Mouse (Mus musculus): Measurements from ENCODE around the gene Syt1. TPM values are rescaled to one million over a fixed set of nuclear protein-coding genes. Genes with fewer than 3 reads are reported as not detected.

Gene Syt1
- total and polyA plus RNA-seq, 3 experiments = 0.31 to 0.50 TPM; not detected in 1

DNA sequence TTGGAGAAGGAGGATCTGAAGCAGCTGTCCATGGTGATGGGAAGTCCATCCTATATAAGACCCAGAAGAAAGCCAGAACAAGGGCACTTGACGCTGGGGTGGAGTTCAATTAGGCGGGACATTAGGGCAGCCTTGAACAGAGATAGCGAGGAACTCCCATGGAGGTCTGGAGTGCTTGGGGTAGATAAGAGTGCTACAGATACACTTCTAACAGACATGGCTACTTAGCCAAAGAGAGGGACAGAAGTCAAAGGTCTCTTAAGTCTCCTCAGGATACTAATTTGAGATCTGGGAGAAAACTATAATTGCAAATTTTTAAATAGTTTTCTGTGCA, 428.4 kb downstream of the Syt1 start:
- Histone ChIP-seq H3K27me3 (ENCODE audit: control insufficient read depth, insufficient read depth, low read length) (no peaks in the 10 kb centered on the region), H3K79me2 (replicated peaks; ENCODE audit: control insufficient read depth, insufficient read depth, low read length) (no peaks in the 10 kb centered on the region), H3K4me3 (no peak overlapping the region), H3K27ac (no peak overlapping the region), H3K4me1 (ENCODE audit: control insufficient read depth, insufficient read depth, low read length) (no peaks in the 10 kb centered on the region), H3K36me3 (ENCODE audit: control insufficient read depth, insufficient read depth, low read length) (no peaks in the 10 kb centered on the region), H3K9ac (ENCODE audit: low read depth, low read length) (no peak overlapping the region)
- 52% methylated on average over 3 of the region's 3 CpGs for WGBS
- DNase-seq = no peak
- intact Hi-C loops (cut with DNase I) = no loop called here
- TF ChIP-seq POLR2A (IDR thresholded peaks at IDR 0.05; ENCODE audit: insufficient read depth, low read depth, low read length) (no peak), CTCF (IDR thresholded peaks at IDR 0.05) (no peak), EP300 (IDR thresholded peaks at IDR 0.05; ENCODE audit: insufficient read depth, low read depth, low read length) (no peak)

DNA sequence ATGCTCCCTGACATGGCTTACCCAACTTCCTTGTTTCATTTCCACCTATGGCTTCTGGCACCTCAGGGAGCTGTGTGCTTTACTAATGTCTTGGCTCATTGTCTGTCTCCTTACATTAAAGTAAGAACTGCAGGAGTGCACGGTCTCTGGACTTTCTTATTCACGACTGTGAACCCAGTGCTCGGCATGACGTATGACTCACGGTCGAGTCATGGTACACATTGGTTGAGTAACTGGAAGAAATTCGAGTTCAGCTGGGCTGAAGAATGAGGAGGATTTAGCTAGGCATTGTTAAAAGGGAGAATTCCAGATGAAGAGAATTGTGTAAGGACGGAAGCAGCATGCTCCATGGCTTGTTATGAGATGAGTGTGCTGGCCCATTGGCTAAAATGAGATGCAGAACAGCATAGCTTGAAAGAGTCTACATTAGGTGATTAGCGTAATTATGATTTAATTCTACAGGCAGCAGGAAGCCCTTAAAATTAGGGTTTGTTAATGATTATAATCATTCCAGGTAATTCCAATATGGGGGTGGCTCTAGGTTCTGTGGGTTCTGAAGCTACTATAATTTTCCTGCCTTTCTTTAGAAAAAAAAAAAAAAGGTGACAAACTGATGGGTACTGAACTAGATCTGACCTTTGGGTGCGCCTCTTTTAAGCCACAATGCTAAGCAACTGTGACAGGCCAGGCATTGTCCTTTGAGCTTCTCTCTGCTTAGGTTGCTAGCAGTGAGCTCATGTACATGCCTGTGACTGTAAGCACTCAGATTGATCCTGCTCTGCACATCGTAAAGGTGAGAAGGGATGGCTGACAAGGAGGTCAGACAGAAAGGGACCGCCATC, 429.0 kb downstream of the Syt1 start:
- H3K79me2 ChIP-seq (replicated peaks; ENCODE audit: control insufficient read depth, insufficient read depth, low read length) = 0 out of 2 replicates have a peak, but pooled peaks cover 1% of the 10 kb centered on the region
- H3K4me3 ChIP-seq = no peak overlapping the region
- H3K27ac ChIP-seq = no peak overlapping the region
- H3K9ac ChIP-seq (ENCODE audit: low read depth, low read length) = no peak overlapping the region
- no peaks in the 10 kb centered on the region for H3K36me3 ChIP-seq (ENCODE audit: control insufficient read depth, insufficient read depth, low read length)
- no peak for DNase-seq
- intact Hi-C loops (cut with DNase I) = no loop called here
- no peaks in the 10 kb centered on the region for H3K4me1 ChIP-seq (ENCODE audit: control insufficient read depth, insufficient read depth, low read length)
- no peak for TF ChIP-seq EP300 (IDR thresholded peaks at IDR 0.05; ENCODE audit: insufficient read depth, low read depth, low read length)
- no peak for TF ChIP-seq CTCF (IDR thresholded peaks at IDR 0.05)
- no peak for TF ChIP-seq POLR2A (IDR thresholded peaks at IDR 0.05; ENCODE audit: insufficient read depth, low read depth, low read length)
- H3K27me3 ChIP-seq (ENCODE audit: control insufficient read depth, insufficient read depth, low read length) = no peaks in the 10 kb centered on the region
- WGBS = 80% methylated on average over 12 of the region's 12 CpGs

DNA sequence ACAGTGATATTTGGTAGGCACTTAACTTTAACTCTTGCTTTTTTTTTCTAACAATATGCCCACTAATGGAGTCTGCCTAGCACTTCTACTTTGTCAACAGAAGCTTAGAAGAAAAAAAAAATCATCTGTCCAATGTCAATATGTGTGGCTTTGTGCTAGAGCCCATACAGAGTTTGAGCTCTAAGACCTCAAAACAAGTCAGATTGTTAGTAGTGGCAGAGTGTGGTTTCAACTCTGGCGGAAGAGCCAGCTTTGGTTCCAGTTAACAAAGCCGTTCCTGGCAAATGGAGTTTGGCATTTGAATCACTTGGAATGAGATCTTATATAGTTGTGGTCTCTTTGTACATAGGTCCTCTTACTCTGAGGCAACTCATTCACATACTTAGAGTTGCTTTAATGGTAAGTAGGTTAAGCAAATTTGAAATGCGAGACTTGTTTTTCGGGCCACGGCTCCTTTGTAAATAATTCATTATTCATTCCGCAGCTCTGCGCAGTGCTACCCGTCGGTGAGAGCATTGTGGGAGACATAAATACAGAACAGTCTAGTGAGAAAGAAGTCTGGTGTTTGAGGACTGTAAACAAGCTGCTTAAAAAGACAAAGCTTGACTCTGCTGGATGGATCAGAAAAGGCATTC, 429.9 kb downstream of the Syt1 start:
- H3K27me3 ChIP-seq (ENCODE audit: control insufficient read depth, insufficient read depth, low read length) = no peaks in the 10 kb centered on the region
- 90% methylated on average over 9 of the region's 9 CpGs for WGBS
- no peak for TF ChIP-seq EP300 (IDR thresholded peaks at IDR 0.05; ENCODE audit: insufficient read depth, low read depth, low read length)
- no peak for TF ChIP-seq CTCF (IDR thresholded peaks at IDR 0.05)
- TF ChIP-seq POLR2A (IDR thresholded peaks at IDR 0.05; ENCODE audit: insufficient read depth, low read depth, low read length) = no peak
- no peak overlapping the region for H3K4me3 ChIP-seq
- H3K79me2 ChIP-seq (replicated peaks; ENCODE audit: control insufficient read depth, insufficient read depth, low read length) = 0 out of 2 replicates have a peak, but pooled peaks cover 1% of the 10 kb centered on the region
- H3K27ac ChIP-seq = no peak overlapping the region
- no peak overlapping the region for H3K9ac ChIP-seq (ENCODE audit: low read depth, low read length)
- DNase-seq = no peak
- no peaks in the 10 kb centered on the region for H3K36me3 ChIP-seq (ENCODE audit: control insufficient read depth, insufficient read depth, low read length)
- H3K4me1 ChIP-seq (ENCODE audit: control insufficient read depth, insufficient read depth, low read length) = no peaks in the 10 kb centered on the region
- intact Hi-C loops (cut with DNase I) = no loop called here

DNA sequence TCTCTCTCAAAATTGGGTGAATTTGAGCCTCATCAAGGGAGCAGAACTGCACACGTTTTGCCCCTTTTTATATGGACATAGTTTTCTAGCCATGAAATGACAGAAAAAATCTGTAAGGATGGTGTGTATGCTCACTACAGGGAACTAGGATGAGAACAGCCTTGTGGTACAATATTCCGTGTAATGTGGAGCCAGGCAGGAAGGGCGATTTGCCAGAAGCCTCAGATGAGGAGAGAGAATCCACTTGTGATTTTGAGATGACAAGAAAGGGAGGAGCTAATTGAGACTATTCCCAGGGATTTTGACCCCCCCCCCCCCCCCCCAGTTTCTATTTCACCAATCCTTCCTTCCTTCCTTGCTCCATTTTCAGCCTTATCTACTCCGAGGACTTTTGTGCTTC, 431.4 kb downstream of the Syt1 start:
- WGBS = 53% methylated on average over 4 of the region's 4 CpGs
- DNase-seq = no peak
- TF ChIP-seq EP300 (IDR thresholded peaks at IDR 0.05; ENCODE audit: insufficient read depth, low read depth, low read length) = no peak
- no peak for TF ChIP-seq POLR2A (IDR thresholded peaks at IDR 0.05; ENCODE audit: insufficient read depth, low read depth, low read length)
- no peak for TF ChIP-seq CTCF (IDR thresholded peaks at IDR 0.05)

DNA sequence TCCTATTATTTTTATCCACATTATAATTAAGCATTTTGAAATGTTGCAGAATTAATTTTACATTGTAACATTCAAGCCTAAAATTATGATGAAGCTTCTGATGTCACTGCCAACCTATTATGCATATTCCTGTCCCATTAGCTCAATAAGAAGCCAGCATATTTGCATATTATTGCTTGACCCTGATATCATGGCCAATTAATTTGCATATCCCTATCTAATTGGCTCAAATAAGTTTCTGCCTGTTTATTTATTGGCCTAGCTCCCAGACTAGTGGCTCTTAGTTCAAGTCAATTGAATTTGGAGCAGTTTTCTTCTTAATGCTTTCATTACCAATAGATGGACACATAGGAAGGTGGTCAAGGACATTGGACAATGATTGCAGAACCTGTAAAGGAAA, 433.2 kb downstream of the Syt1 start:
- H3K4me1 ChIP-seq (ENCODE audit: control insufficient read depth, insufficient read depth, low read length) = no peaks in the 10 kb centered on the region
- no peak overlapping the region for H3K4me3 ChIP-seq
- no peak for DNase-seq
- H3K9ac ChIP-seq (ENCODE audit: low read depth, low read length) = no peak overlapping the region
- intact Hi-C loops (cut with DNase I) = no loop called here
- H3K79me2 ChIP-seq (replicated peaks; ENCODE audit: control insufficient read depth, insufficient read depth, low read length) = 0 out of 2 replicates have a peak, but pooled peaks cover 1% of the 10 kb centered on the region
- H3K27me3 ChIP-seq (ENCODE audit: control insufficient read depth, insufficient read depth, low read length) = no peaks in the 10 kb centered on the region
- no peak for TF ChIP-seq CTCF (IDR thresholded peaks at IDR 0.05)
- TF ChIP-seq POLR2A (IDR thresholded peaks at IDR 0.05; ENCODE audit: insufficient read depth, low read depth, low read length) = no peak
- TF ChIP-seq EP300 (IDR thresholded peaks at IDR 0.05; ENCODE audit: insufficient read depth, low read depth, low read length) = no peak
- H3K27ac ChIP-seq = no peak overlapping the region
- H3K36me3 ChIP-seq (ENCODE audit: control insufficient read depth, insufficient read depth, low read length) = no peaks in the 10 kb centered on the region

More for the DNA sequence above, 431.4 kb downstream of the Syt1 start:
- Histone ChIP-seq H3K36me3 (ENCODE audit: control insufficient read depth, insufficient read depth, low read length) (no peaks in the 10 kb centered on the region), H3K79me2 (replicated peaks; ENCODE audit: control insufficient read depth, insufficient read depth, low read length) (0 out of 2 replicates have a peak, but pooled peaks cover 1% of the 10 kb centered on the region), H3K4me3 (no peak overlapping the region), H3K4me1 (ENCODE audit: control insufficient read depth, insufficient read depth, low read length) (no peaks in the 10 kb centered on the region), H3K27ac (no peak overlapping the region), H3K9ac (ENCODE audit: low read depth, low read length) (no peak overlapping the region), H3K27me3 (ENCODE audit: control insufficient read depth, insufficient read depth, low read length) (no peaks in the 10 kb centered on the region)
- intact Hi-C loops (cut with DNase I) = no loop called here

DNA sequence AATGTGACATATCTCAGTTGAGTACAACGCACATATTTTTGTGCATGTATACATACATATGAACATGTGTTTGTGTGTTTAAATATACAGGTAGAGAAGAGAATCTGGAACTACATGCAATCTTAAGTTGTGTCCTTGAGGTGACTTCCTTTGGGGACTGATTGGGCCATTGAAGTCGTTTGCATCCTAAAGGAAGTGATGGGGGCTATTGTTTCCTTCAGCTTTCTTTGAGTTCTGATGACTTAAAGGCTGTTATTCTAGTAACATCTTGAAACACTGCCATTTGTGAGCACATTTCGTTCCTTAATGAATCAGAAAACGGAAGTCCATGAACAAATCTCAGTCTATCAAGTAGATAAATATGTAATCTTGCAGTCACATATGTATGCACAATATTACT, 438.0 kb downstream of the Syt1 start:
- Histone ChIP-seq H3K27ac (no peak overlapping the region), H3K79me2 (replicated peaks; ENCODE audit: control insufficient read depth, insufficient read depth, low read length) (0 out of 2 replicates have a peak, but pooled peaks cover 1% of the 10 kb centered on the region), H3K9ac (ENCODE audit: low read depth, low read length) (no peak overlapping the region), H3K4me1 (ENCODE audit: control insufficient read depth, insufficient read depth, low read length) (no peaks in the 10 kb centered on the region), H3K36me3 (ENCODE audit: control insufficient read depth, insufficient read depth, low read length) (no peaks in the 10 kb centered on the region), H3K27me3 (ENCODE audit: control insufficient read depth, insufficient read depth, low read length) (no peaks in the 10 kb centered on the region), H3K4me3 (no peak overlapping the region)
- no peak for TF ChIP-seq EP300 (IDR thresholded peaks at IDR 0.05; ENCODE audit: insufficient read depth, low read depth, low read length)
- no peak for TF ChIP-seq CTCF (IDR thresholded peaks at IDR 0.05)
- no peak for TF ChIP-seq POLR2A (IDR thresholded peaks at IDR 0.05; ENCODE audit: insufficient read depth, low read depth, low read length)
- no peak for DNase-seq
- 49% methylated on average over 4 of the region's 4 CpGs for WGBS
- intact Hi-C loops (cut with DNase I) = no loop called here
